Mouse (Mus musculus) ovary, adult 18-20 months (tissue): ENCODE measurements around the gene Casd1.
A peak's percentile ranks its signal among the peaks of the same experiment; 100 is the strongest.

Source experiments
- DNase-seq: peaks from one replicate; pipeline ENCODE4 v3.0.0; 2022; ENCODE audit warnings: low spot score, mixed read lengths

Gene Casd1

GRCm38 (mm10) chr6:4600658-4601296 lies at the start of gene Casd1:
Casd1 (plus strand) TSS chr6:4600839.
- peak; percentile 39 for DNase-seq

GRCm38 (mm10) chr6:4555366-4555765 lies 45.3 kb upstream of the Casd1 start:
- DNase-seq: no peak

DNA sequence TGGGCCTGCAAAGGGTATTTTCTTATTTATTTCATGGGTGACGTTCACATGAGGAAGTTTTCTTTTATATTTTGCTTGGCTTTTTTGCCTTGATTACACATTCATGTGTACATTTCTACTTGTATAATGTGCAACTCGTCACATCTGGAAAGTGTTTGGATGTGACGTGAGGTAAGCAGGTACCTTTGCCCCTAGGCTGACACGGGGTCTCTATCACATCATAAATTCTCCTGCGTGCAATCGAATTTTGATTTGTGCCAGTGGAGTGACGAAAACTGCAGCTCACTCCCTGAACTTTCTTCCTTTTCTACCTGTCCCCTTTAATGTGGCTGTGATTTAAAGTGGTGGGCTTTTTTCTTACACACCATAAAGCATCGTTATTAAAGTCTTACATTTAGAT lies 43.6 kb upstream of the Casd1 start:
- no peak for DNase-seq

- peak; percentile 40 for DNase-seq
Measured at GRCm38 (mm10) chr6:4557678-4558077, 43.0 kb upstream of the Casd1 start.

DNA sequence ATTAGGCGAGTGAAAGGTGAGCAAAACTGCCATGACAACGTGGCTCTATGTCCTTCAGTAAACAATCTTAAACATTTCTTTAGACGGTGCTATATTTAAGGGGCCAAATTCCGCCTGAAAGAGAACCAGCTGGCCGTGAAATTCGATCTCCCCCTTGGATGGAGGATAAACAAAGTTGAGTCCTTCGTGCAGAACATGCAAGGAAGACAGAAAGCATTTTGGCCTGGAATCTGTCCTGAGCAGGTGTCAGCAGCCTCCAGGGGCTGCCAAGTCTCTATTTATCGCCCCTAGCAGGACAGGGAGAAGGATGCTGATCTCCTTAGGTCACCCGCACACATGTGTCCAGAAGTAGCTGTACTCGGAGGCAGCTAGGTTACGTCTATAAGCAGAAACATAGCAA lies 39.5 kb upstream of the Casd1 start:
- DNase-seq: no peak

DNA sequence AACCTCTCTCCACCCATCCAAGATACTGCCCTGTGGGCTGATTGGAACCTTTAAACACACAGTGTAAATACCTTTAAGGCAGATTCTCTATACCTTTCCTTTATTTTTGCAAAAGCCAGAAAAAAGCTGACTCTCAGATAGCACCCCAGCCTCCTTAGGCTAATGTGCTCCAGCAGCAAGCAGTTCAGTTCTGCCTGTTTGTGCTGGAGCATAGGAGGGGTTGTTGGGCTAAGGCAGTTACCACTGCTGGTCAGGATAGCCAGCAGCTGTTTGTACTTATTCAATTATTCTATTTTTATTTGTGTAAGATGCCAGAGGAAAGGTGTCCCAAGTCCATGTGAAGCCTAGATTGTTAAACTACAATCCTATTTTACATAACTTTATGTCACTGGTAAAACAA lies 39.0 kb upstream of the Casd1 start:
- DNase-seq: no peak

- DNase-seq: no peak
Measured at GRCm38 (mm10) chr6:4562401-4562800, 38.2 kb upstream of the Casd1 start.

DNA sequence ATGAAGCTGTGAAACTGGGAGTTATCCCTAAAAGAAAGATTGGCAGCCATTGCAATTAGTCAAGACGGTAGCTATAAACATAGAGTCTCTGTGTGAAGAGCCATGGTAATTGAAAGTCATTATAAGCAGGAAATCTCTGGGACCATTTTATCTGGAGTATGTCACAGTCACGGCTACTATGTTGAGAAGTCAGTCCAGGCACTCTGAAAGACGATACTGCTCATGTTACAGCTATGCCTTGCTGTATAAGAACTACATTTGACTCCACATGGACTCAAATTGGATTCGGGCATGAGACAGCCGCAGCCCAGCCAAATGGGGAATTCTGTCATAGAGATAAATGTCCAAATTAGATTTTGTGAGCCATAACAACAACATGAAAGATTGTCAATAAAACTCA lies 37.2 kb upstream of the Casd1 start:
- DNase-seq: no peak

- DNase-seq: no peak
Measured at GRCm38 (mm10) chr6:4570412-4570811, 30.2 kb upstream of the Casd1 start.

GRCm38 (mm10) chr6:4577756-4578155 lies 22.9 kb upstream of the Casd1 start:
- no peak for DNase-seq

DNA sequence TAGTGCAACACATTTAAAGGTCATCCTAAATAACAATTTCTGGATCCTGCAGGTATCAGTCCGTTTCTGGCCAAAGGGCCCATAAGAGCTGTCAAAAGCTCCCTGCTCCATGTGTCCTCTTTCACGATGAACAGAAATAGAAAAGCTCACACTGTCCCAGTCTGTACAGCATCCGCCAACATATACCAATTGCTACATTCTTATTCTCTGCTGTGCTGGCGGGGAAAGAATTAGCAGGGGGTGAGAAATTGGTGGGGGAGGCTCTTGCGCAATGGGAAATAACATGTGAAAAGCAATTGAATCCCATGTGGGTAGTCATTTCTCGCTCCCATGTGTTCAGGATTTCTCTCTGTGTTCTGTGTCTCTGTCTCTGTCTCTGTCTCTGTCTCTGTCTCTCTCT lies 22.3 kb upstream of the Casd1 start:
- DNase-seq: no peak

GRCm38 (mm10) chr6:4579620-4580019 lies 21.0 kb upstream of the Casd1 start:
- DNase-seq: no peak

GRCm38 (mm10) chr6:4583485-4583884 lies 17.2 kb upstream of the Casd1 start:
- DNase-seq: no peak

GRCm38 (mm10) chr6:4587946-4588345 lies 12.7 kb upstream of the Casd1 start:
- peak; percentile 10 for DNase-seq

DNA sequence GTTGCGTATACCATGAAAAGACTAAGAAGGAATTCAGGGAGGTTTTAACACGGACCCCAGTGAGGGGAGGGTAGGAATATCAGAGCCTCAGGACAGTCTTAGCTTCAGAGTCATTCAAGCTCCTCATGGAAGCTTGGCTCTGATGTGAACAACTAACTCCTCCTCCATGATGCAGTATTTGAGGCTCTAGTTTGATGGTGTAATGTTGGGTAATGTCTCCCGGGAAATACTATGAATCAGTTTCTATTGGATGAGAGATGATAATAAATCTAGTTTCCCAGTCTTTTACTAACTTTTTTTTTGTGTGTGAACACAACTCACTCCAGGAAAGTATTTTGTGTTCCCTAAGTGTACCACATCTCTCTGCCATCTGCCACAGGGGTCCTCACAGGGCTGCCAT lies 11.9 kb upstream of the Casd1 start:
- DNase-seq: no peak

DNA sequence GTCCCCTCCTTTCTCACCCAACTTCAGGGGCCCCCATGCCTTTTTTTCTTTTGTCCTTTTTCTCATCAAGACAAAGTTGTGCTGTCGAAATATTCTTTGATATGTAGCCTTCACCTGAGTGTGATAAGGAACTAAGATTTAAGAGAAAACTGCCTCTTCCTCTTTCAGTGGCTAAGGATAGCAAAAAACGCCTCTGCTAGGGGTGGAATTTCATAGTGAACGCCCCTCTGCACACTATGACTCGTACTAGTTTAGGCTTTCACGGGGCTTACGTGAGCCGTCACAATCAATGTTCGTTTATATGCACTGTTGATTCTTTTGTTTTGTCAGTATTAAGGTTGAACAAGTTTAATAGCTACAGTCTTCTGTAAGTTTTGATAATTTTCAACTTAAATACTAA lies 10.6 kb upstream of the Casd1 start:
- no peak for DNase-seq

DNA sequence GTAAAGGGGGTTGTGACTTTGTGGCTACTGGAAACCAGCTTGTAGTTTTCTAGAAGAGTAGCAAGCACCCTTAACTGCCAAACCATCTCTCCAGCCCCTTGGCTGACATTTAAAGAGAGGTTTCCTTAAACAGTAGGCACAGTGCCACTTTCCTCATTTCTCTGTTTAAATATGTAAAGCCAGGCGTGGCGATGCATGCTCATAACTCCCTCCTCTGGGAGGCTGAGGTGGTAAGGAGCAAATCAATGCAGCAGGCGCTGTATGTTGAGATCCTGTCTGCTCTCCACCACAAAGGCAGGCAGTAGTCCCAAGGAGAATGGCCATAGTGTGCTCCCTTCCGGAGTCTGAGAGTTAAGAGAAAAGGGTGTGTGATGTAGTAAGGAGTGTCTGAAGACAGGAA lies 2.9 kb upstream of the Casd1 start:
- DNase-seq: no peak

- no peak for DNase-seq
Measured at GRCm38 (mm10) chr6:4600085-4600657, 468 bp upstream of the Casd1 start.

- no peak for DNase-seq
Measured at GRCm38 (mm10) chr6:4601297-4601931, 775 bp downstream of the Casd1 start.

- DNase-seq: no peak
Measured at GRCm38 (mm10) chr6:4602012-4602411, 1.4 kb downstream of the Casd1 start.

- DNase-seq: no peak
Measured at GRCm38 (mm10) chr6:4606394-4606793, 5.8 kb downstream of the Casd1 start.

GRCm38 (mm10) chr6:4610216-4610896 lies 9.7 kb downstream of the Casd1 start:
- DNase-seq: no peak

DNA sequence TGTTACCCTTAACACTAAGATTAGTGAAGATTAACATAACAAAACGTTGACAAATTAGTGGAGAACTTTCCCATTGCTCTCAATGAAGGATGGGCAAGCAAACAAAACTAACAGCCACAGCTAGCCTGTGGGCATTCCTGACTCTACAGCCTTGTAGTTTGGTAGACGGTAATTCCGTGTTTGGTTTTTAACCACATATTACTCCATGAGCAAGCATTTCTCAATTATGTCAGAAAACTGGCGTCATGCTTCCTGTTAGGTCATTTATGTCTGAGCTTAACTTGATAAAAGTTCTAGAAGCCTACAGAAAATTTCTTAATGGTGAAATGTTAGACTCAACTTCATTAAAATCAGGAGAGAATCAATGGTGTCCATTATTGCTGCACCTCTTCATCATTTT lies 11.2 kb downstream of the Casd1 start:
- DNase-seq: no peak
